Mouse (Mus musculus) embryonic fibroblast, embryonic 13.5 days (primary cell): ENCODE results near the gene Elf5. TPM values are rescaled to one million over a fixed set of nuclear protein-coding genes. Genes with fewer than 3 reads are reported as not detected.

Experiments
- H3K27ac ChIP-seq: 2 replicates; pipeline ENCODE4 v1.5.1; 2012; ENCODE audit warnings: low read length, control low read depth, inconsistent platforms; ENCODE audit not compliant: insufficient read depth
- H3K4me1 ChIP-seq: 2 replicates; pipeline ENCODE4 v1.6.1; 2011; ENCODE audit warnings: low read length; ENCODE audit not compliant: control insufficient read depth, insufficient read depth
- H3K4me3 ChIP-seq: 2 replicates; pipeline ENCODE4 v1.5.1; 2011; ENCODE audit warnings: mild to moderate bottlenecking, control low read depth, low read length; ENCODE audit not compliant: insufficient read depth
- CTCF ChIP-seq: IDR thresholded peaks from 2 replicates; pipeline ENCODE4 v1.5.1; 2011; ENCODE audit warnings: mild to moderate bottlenecking, control low read depth, low read length, moderate library complexity, borderline replicate concordance; ENCODE audit not compliant: insufficient read depth
- POLR2A ChIP-seq: IDR thresholded peaks from 2 replicates; pipeline ENCODE4 v1.6.1; 2011; ENCODE audit warnings: low read depth, mild to moderate bottlenecking, control low read depth, low read length, moderate library complexity
- polyA plus RNA-seq: library from polyadenylated mRNA; stranded (reverse); fragments of >200 nt; gene quantifications from 2 replicates; pipeline ENCODE4 v1.2.4, GENCODE M21; 2011; ENCODE audit warnings: low read depth; ENCODE audit not compliant: missing spikeins, insufficient read length

Elf5 gene
- polyA plus RNA-seq, 1 experiment, result not detected

DNA sequence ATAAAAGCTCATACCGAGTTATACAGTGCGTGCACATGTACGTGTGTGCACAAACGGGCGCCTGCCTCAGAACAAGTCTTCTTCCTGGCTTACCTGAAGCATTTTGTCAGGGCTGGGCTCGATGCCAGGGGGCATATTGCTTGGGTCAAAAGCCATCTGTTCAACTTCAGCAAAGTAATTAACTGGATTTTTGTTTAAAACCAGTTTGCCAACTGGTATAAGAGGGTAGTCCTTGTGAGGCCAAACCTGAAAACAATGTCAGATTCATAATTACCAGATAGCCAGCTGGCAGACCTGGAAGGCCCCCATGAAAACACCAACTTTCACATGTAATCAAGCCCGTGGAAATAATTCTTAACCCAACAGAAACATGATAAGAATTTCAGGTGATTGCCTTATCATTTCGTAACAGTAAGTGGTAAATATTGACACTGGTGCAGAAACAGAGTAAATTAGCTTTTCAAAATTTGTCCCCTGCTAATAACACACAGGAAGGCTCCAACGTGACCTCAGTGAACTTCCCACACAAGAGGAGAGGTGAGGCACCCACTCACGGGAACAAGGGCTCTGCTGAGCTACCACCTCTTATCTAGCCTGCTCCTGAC, 55.6 kb downstream of the Elf5 start:
- Histone ChIP-seq H3K4me1 (no peaks in the 10 kb centered on the region), H3K4me3 (no peak overlapping the region)

DNA sequence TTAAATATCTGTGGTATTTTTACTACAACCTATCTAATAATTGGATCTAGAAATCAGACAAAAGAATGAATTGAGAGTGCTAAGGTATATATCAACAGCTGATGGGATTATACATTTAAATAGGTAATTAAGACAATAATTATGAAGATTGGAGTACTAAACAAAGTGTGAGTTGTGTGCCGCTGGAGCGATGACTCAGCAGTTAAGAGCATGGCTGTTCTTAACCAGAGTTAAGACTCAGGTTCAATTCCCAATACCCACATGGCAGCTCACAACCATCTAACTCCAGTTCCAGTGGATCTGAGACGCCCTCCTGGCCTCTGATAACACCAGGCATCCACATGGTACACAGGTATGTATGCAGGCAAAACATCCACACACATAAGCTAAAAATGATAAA, 61.9 kb downstream of the Elf5 start:
- Histone ChIP-seq H3K27ac (no peak overlapping the region), H3K4me1 (no peaks in the 10 kb centered on the region), H3K4me3 (no peak overlapping the region)
- TF ChIP-seq POLR2A, result no peak
- TF ChIP-seq CTCF, result no peak

More for the DNA sequence above, 55.6 kb downstream of the Elf5 start:
- TF ChIP-seq POLR2A, result no peak
- TF ChIP-seq CTCF, result no peak
- H3K27ac ChIP-seq, result no peak overlapping the region

DNA sequence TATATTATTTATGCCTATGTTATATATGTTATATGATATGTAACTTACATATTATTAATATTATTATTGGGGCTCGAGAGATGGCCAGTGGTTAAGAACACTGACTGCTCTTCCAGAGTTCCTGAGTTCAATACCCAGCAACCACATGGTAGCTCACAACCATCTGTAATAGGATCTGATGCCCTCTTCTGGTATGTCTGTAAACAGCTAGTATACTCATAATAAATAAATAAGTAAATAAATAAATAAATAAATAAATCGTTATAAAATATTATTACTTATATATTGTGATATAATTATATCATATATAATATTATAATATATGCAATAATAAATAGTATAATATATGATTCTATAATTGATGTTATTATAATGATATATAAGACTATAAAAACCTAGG, 64.7 kb downstream of the Elf5 start:
- Histone ChIP-seq H3K4me1 (no peaks in the 10 kb centered on the region), H3K27ac (no peak overlapping the region), H3K4me3 (no peak overlapping the region)
- no peak for TF ChIP-seq POLR2A
- TF ChIP-seq CTCF, result no peak

DNA sequence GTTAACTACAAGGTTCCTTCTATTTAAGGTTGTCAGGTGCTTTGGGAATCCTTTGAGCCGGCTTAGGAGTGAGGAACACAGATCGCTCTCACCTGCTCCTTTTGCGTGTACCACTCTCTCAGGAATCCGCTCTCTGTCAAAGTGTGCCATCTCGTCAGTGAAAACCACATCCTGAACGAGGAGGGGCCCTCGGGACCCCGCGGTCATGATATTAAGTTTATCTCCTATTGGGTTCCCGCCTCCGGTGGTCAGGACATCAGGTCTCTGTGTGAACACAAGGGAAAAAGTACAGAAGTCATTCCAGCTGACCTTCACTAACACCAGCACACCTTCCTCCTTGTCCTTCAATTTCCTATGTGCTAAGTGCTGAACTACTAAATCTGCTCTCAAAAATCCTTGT, 65.2 kb downstream of the Elf5 start:
- TF ChIP-seq CTCF (no peak), POLR2A (no peak)
- H3K4me1 ChIP-seq, result no peaks in the 10 kb centered on the region
- no peak overlapping the region for H3K4me3 ChIP-seq
- no peak overlapping the region for H3K27ac ChIP-seq

DNA sequence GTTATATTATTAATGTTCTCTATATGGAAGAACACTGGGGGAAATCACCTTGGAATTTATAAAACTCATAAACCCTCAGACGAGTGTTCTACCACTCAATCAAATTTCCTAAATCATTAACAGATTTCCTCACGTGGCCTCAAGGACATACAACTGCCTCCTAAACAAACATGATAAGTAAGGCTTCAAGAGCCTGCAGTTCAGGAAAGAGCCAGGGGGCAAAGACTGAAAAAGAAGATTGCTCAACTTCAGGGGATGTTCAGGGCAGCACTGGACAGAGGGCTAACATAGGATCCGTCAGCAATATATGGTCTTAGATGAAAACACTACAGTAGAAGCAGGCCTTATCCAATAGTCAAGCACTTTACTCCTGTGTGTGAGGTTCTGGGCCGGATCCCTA, 66.0 kb downstream of the Elf5 start:
- no peak overlapping the region for H3K4me3 ChIP-seq
- H3K27ac ChIP-seq, result no peak overlapping the region
- no peak for TF ChIP-seq POLR2A
- no peak for TF ChIP-seq CTCF
- H3K4me1 ChIP-seq, result no peaks in the 10 kb centered on the region

DNA sequence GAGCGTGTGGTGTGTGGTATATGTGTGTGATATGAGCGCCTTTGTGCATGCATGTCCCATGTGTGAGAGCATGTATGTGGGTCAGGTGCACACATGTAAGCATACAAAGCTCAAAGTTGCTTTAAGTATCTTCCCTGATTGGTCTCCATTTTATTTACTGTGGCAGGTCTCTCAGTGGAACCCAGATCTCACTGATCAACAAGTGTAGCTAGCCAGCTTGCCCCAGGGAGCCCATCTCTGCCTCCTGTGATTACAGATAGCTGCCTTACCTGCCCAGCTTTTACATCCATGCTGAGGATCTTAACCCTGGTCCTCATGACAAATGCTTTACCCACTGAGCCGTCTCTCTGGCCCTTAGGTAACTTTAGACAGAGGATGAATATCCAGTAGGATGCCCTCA, 66.8 kb downstream of the Elf5 start:
- TF ChIP-seq CTCF, result no peak
- TF ChIP-seq POLR2A, result no peak
- Histone ChIP-seq H3K27ac (no peak overlapping the region), H3K4me1 (no peaks in the 10 kb centered on the region), H3K4me3 (no peak overlapping the region)

DNA sequence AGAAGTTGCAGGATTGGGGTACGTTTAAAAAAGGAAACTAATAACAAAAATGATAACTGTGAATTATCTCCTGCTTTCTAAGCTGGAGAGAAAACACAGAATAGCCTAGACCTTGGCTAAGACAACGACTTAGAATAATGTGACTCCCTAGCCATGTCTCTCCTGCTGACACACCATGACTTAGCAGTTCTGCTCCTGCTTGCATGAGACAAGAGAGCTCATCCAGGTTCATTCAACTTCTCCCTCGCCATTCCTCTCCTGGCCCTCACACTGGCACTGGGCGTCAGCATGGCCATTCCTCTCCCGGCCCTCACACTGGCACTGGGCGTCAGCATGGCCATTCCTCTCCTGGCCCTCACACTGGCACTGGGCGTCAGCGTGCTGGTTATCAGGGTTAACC, 68.8 kb downstream of the Elf5 start:
- no peaks in the 10 kb centered on the region for H3K4me1 ChIP-seq
- H3K4me3 ChIP-seq, result no peak overlapping the region
- H3K27ac ChIP-seq, result no peak overlapping the region
- TF ChIP-seq POLR2A (no peak), CTCF (no peak)

DNA sequence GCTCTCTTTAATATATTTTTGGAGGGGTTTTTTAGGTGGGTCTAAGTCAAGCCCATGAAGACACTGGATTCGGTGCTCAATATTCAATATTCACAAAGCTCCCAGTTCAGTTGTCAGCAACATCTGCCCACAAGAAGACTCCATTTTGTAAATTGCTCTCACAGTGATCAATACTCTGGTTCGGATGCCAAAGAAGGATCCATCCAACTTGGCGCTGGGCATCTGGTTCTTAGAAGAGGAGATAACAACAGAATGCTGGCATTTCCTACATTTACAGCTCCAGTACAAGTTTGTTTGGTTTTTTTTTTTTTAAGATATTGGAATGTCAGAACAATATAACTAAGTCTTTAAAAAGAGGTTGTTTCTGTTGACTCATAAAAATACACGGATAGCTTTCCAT, 69.4 kb downstream of the Elf5 start:
- H3K4me1 ChIP-seq, result no peaks in the 10 kb centered on the region
- no peak overlapping the region for H3K4me3 ChIP-seq
- H3K27ac ChIP-seq, result no peak overlapping the region
- no peak for TF ChIP-seq CTCF
- TF ChIP-seq POLR2A, result no peak

DNA sequence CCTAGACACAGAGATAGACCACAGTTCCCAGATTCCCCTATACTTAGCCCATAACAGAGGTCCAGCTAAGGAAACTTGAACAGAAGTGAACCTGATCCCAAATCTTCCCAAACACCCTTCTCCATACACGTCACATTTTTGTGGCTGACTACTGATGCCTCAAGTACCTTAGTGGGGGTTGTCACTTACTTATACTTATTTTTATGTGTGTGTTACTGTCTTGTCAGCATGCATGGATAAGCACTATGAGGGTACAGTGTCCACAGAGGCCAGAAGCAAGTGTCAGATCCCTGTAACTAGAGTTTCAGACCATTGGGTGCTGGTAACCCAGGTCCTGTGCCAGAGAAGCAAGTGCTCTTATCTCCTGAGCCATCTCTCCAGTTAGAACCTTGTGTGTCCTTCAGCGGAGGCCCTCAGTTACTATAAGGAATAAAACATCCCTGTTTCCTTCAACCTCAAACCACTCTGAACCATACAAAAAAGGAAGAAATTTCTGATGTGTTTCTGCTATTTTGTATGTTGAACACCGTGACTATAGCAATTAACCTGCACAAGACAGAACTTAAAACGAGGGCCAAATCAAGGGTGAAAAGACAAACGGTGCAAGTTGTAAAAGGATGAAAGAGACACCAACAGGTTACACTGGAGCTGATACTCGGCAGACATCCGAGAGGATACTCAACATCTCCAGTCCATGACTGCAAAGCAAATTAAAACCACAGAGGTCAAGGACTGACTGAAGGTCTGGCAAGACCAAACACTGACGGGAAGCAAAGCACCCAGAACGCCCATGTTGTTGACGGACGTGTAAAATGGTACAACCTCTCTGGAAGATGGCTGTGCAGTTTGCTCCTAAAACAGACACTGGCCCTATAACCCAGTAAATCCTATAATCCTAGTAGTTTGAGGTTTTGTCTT, 70.1 kb downstream of the Elf5 start:
- TF ChIP-seq POLR2A, result no peak
- no peak for TF ChIP-seq CTCF
- Histone ChIP-seq H3K4me1 (no peaks in the 10 kb centered on the region), H3K4me3 (no peak overlapping the region), H3K27ac (no peak overlapping the region)
